Mouse (Mus musculus) stomach, embryonic 14.5 days (tissue): ENCODE results near the gene Rnd2. TPM values are rescaled to one million over a fixed set of nuclear protein-coding genes. Genes with fewer than 3 reads are reported as not detected.

Experiments used
- ATAC-seq: fragments of 200-750 bp; cut with Nextera tagmentation; 2 replicates; pipeline ENCODE4 v1.8.0; 2017; ENCODE audit warnings: low read depth, moderate TSS enrichment; ENCODE audit not compliant: insufficient number of reproducible peaks, insufficient read depth, low FRiP score
- H3K27ac ChIP-seq: fragments of 300-500 bp; sonication (generic); 2 replicates; pipeline ENCODE4 v1.5.1; 2014; ENCODE audit warnings: mild to moderate bottlenecking, low read length, moderate library complexity, mixed read lengths
- H3K27me3 ChIP-seq: fragments of 300-500 bp; sonication (generic); 2 replicates; pipeline ENCODE4 v1.6.1; 2014; ENCODE audit warnings: low read length, control low read depth, mixed read lengths; ENCODE audit not compliant: control insufficient read depth, insufficient read depth
- H3K36me3 ChIP-seq: fragments of 300-500 bp; sonication (generic); 2 replicates; pipeline ENCODE4 v1.6.1; 2014; ENCODE audit warnings: mild to moderate bottlenecking, control low read depth, low read length, moderate library complexity, mixed read lengths; ENCODE audit not compliant: control insufficient read depth, insufficient read depth
- H3K4me1 ChIP-seq: fragments of 300-500 bp; sonication (generic); 2 replicates; pipeline ENCODE4 v1.6.1; 2014; ENCODE audit warnings: low read length, control low read depth, mixed read lengths; ENCODE audit not compliant: control insufficient read depth, insufficient read depth
- H3K4me2 ChIP-seq: fragments of 300-500 bp; sonication (generic); replicated peaks from 2 replicates; pipeline ENCODE4 v1.6.1; 2014; ENCODE audit warnings: low read depth, low read length, control low read depth
- H3K4me3 ChIP-seq: fragments of 300-500 bp; sonication (generic); 2 replicates; pipeline ENCODE4 v1.5.1; 2014; ENCODE audit warnings: low read depth, low read length, control low read depth
- H3K9ac ChIP-seq: fragments of 300-500 bp; sonication (generic); replicated peaks from 2 replicates; pipeline ENCODE4 v1.6.1; 2014; ENCODE audit warnings: low read depth, mild to moderate bottlenecking, control low read depth, low read length, moderate library complexity, mixed read lengths
- H3K9me3 ChIP-seq: fragments of 300-500 bp; sonication (generic); 2 replicates; pipeline ENCODE4 v1.6.1; 2016; ENCODE audit warnings: low read depth, low read length, control low read depth; ENCODE audit not compliant: control insufficient read depth
- WGBS: fragments of 180-500 bp; shearing (Covaris S2); extraction: QIAGEN DNeasy Blood & Tissue Kit; methylation state at CpG from one replicate; pipeline ENCODE4 v1.1.7; 2014; 5-methylcytosine and 5-hydroxymethylcytosine counted together
- polyA plus RNA-seq: library from polyadenylated mRNA; unstranded; fragments of >200 nt; fragmentation: Nextera tagmentation; extraction: Ambion mirVana; gene quantifications from 2 replicates; pipeline ENCODE4 v1.2.1, GENCODE M21; 2014

Rnd2 gene
- polyA plus RNA-seq = 11.6 and 14.2 TPM in 2 replicates

DNA sequence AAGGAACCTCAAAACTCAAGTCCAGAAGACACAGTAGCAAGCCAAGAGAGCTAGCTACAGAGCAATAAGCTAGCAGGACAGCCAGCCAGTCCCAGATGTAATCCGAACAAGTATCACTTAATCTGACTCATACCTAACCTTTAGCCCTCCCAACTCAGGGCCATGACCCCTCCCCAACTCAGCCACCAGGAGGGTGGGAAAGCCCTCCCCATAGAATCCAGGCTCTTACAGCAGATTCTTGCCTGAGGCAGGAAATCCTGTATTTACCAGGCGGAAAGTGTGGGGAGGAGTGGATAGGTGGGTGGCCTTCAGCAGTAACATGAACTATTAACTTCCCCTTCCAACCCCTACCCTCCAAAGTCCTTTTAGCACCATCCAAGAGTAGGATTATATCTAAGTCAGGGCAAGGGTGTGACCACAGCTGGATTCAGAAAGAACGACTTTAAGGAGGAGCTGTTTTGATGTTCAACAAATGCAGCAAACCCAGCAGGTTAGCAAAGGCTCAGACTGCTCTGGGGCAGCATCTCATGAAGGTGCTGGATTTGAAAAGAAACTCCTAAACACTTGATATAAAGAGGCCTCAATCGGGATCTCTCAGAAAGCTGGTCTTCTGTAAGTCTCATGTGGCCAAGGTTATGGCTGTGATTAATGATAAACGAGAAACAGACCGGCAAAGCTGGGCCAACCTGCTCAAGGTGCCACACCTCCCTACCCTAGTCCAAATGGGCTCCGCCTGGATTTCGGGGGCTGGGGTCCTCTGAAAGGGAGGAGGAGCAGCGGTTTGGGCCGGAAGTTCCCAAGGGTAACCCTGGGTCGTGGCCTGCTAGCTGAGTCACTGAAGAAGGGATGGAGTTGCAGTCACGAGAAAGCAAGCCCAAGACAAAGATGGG, at the start of gene Rnd2:
Gene Rnd2 (plus strand): TSS at position 789 of the 890 bp plus-strand sequence.
- Histone ChIP-seq H3K4me3 (peak within 1 kb of the TSS; percentile 86), H3K4me1 (peaks cover 32% of the 10 kb centered on the region), H3K4me2 (peak within 1 kb of the TSS; percentile 98), H3K27me3 (no peaks in the 10 kb centered on the region), H3K9ac (peak within 1 kb of the TSS; percentile 64), H3K36me3 (peaks cover 15% of the 10 kb centered on the region), H3K27ac (peak within 1 kb of the TSS; percentile 86), H3K9me3 (no peaks in the 10 kb centered on the region)
- 12% methylated on average over 12 of the region's 12 CpGs for WGBS
- ATAC-seq = peak; percentile 14; the same call in 1 of the 2 replicates

DNA sequence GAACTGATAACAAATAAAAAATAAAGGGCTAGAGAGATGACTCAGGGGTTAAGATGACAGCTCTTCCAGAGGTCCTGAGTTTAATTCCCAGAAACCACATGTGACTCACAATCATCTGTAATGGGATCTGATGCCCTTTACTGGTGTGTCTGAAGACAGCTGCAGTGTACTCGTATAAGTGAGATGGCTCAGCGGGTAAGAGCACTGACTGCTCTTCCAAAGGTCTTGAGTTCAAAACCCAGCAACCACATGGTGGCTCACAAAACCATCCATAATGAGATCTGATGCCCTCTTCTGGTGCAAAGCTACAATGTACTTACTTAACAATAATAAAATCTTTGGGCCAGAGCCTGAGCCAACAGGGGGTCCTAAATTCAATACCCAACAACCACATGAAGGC, 49.5 kb upstream of the Rnd2 start:
- H3K27ac ChIP-seq = no peak overlapping the region
- H3K9me3 ChIP-seq = no peaks in the 10 kb centered on the region
- no peaks in the 10 kb centered on the region for H3K27me3 ChIP-seq
- no peak for ATAC-seq
- H3K4me1 ChIP-seq = peaks cover 6% of the 10 kb centered on the region; the same call in 1 of the 2 replicates
- no peak overlapping the region for H3K4me2 ChIP-seq
- WGBS = 86% methylated on average over 2 of the region's 2 CpGs
- H3K9ac ChIP-seq = no peak overlapping the region
- peaks cover 30% of the 10 kb centered on the region for H3K36me3 ChIP-seq
- H3K4me3 ChIP-seq = no peak overlapping the region

DNA sequence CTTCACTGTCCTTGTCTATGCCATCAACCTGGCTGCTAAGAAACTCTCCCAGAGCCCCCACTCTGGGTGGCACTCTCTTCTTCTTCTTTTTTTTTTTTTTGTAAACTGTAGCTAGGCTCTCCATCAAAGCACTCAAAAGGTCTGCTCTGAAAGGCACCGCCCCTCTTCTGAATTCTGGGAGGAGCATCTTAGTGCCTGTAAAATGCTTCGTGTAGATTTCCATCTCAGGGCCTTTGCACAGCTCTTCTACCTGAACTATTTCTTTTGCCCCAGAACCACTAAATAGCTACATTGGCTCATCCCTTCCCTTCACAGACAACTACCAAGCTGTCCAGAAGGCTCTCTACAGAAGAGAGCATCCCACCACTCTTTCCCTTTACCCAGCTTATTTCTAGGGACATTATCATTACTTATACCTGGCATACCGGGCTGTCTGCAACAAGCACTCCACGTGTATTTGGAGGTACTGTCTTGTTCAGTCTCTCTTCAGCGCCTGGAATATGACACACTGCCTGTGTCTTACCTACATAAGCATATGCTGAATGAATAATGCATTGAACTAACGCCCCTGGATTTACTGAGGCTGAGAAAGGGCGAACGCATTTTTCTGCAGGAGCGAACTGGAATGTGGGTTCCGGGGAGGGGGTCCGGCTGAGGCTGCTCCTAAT, 48.2 kb upstream of the Rnd2 start:
- ATAC-seq = peak; percentile 10; the same call in 1 of the 2 replicates
- peak overlapping the region; percentile 73 for H3K4me3 ChIP-seq
- peak overlapping the region; percentile 90 for H3K4me2 ChIP-seq
- peaks cover 6% of the 10 kb centered on the region; the same call in 1 of the 2 replicates for H3K4me1 ChIP-seq
- H3K27ac ChIP-seq = peak overlapping the region; percentile 40; the same call in 1 of the 2 replicates
- H3K9me3 ChIP-seq = no peaks in the 10 kb centered on the region
- H3K36me3 ChIP-seq = peaks cover 18% of the 10 kb centered on the region
- peak overlapping the region; percentile 75 for H3K9ac ChIP-seq
- WGBS = 1% methylated on average over 11 of the region's 11 CpGs
- H3K27me3 ChIP-seq = no peaks in the 10 kb centered on the region

DNA sequence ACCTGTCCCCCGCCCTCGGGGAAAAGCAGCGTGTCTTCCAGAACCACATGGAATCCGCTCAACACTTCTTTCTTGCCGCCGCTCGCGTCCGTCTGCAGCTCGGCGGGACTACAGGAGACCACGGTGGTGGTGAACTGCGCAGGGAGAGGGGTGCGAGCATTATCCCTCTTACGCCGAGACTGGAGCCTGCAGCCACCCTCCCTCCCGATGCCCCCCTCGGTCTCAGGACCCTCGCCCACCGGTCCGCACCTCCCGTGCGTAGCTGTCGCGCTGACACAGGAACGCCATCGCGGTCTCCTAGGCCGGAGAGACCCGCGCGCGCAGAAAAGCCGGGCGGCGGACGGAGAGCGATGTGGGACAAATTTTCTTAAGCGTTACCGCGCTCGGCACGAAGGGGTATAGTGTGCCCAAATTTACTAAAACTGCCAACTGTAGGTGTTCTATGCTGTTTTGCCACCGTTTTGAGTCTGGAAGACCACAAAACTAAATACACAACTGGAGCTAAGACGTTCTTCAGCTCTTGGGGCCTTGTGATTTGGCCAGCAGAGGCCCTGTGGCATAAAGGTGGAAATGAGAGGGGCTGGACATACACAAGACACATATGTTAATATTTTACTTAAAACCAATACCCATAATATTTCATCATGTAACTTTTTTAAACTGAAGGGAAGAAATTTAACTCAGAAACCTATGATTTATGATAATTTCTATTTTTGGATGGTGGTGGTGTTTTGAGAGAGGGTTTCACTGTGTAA, 47.5 kb upstream of the Rnd2 start, which contains the start of gene Aarsd1:
Gene Aarsd1 (minus strand): TSS at position 515 of the 755 bp plus-strand sequence.
- WGBS = 0% methylated on average over 45 of the region's 45 CpGs
- H3K27me3 ChIP-seq = no peaks in the 10 kb centered on the region
- ATAC-seq = peak; percentile 66
- H3K4me1 ChIP-seq = peaks cover 6% of the 10 kb centered on the region; the same call in 1 of the 2 replicates
- no peaks in the 10 kb centered on the region for H3K9me3 ChIP-seq
- H3K4me2 ChIP-seq = peak within 1 kb of the TSS; percentile 90
- peak within 1 kb of the TSS; percentile 75 for H3K9ac ChIP-seq
- peak within 1 kb of the TSS; percentile 40; the same call in 1 of the 2 replicates for H3K27ac ChIP-seq
- peak within 1 kb of the TSS; percentile 73 for H3K4me3 ChIP-seq
- H3K36me3 ChIP-seq = peaks cover 12% of the 10 kb centered on the region

DNA sequence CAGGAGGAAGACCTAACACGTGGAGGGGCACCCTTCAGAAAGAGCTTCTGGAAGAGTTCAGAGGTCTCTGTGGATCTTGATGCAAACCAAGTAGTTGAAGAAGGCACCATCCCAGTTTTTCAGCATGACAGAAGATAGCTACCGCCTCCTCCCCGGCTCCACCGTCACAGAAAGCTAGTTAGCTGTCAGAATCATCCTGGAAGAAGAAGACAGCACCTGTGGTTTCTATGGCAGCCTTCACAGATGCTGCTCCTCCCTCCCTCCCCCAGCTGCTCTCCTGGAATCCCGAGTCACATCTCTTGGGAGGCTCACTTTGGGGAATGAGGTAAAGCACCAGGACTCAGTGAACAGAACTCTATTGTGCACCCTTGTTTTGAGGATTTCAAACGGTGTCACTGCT, 45.8 kb upstream of the Rnd2 start:
- no peak overlapping the region for H3K27ac ChIP-seq
- no peak overlapping the region for H3K4me3 ChIP-seq
- no peak for ATAC-seq
- WGBS = 48% methylated on average over 6 of the region's 6 CpGs
- H3K36me3 ChIP-seq = peaks cover under 1% of the 10 kb centered on the region; the same call in 1 of the 2 replicates
- H3K4me1 ChIP-seq = peaks cover 11% of the 10 kb centered on the region; the same call in 1 of the 2 replicates
- H3K4me2 ChIP-seq = no peak overlapping the region
- no peaks in the 10 kb centered on the region for H3K27me3 ChIP-seq
- no peaks in the 10 kb centered on the region for H3K9me3 ChIP-seq
- H3K9ac ChIP-seq = no peak overlapping the region

DNA sequence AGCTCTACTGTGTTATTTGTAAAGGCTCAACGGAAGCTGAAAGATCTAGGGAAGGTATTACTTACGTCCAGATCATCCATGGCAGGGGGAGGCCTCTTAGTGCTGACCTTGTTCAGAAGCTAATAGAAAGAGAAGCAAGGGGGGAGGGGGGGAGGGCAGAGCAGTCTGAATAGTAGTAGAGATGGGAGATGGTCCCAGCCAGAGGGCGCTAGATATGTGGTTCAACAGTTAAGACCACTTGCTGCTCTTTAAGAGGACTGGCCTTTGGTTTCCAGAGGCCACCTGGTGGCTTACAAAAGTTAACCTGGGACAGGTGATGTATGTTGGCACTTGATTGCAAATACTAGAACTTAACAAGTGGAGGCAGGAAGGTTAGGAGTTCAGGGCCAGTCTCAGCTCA, 45.2 kb upstream of the Rnd2 start:
- Histone ChIP-seq H3K27ac (no peak overlapping the region), H3K9me3 (no peaks in the 10 kb centered on the region), H3K27me3 (no peaks in the 10 kb centered on the region), H3K4me3 (no peak overlapping the region), H3K9ac (no peak overlapping the region), H3K4me1 (peaks cover 12% of the 10 kb centered on the region; the same call in 1 of the 2 replicates), H3K4me2 (no peak overlapping the region), H3K36me3 (no peaks in the 10 kb centered on the region)
- no peak for ATAC-seq
- whole genome bisulfite sequencing = 28% methylated on average over 3 of the region's 3 CpGs

DNA sequence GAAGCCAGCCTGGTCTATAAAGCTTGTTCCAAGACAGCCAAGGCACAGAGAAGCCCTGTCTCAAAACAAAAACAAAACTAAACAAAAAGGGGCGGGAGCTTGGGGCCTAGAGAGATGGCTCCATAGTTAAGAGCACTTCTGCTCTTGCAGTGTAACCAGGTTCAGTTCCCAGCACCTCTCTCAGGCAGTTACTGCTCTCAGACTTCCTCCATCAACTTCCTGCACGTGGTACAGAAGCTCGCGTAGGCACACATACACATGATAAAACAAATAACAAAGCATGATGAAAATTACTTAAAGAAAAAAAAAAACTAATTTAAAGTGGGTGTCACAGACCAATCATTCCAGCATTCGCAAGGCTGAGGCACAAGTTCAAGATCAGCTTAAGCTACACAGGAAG, 44.7 kb upstream of the Rnd2 start:
- WGBS = 87% methylated on average over 5 of the region's 5 CpGs
- H3K36me3 ChIP-seq = no peaks in the 10 kb centered on the region

More for the DNA sequence above, 44.7 kb upstream of the Rnd2 start:
- no peak overlapping the region for H3K9ac ChIP-seq
- H3K4me2 ChIP-seq = no peak overlapping the region
- H3K9me3 ChIP-seq = no peaks in the 10 kb centered on the region
- no peak for ATAC-seq
- no peak overlapping the region for H3K4me3 ChIP-seq
- H3K4me1 ChIP-seq = peaks cover 12% of the 10 kb centered on the region; the same call in 1 of the 2 replicates
- no peak overlapping the region for H3K27ac ChIP-seq
- H3K27me3 ChIP-seq = no peaks in the 10 kb centered on the region
